Mouse (Mus musculus) mouse embryonic stem cell (cell line): ENCODE data around the gene Pxylp1.

Experiments
- in situ Hi-C, 2 experiments: fragments of 300-500 bp; cut with MboI; formaldehyde crosslinking; loops; 1 replicate in 1 of 2; 3 replicates in 1 of 2; pipeline ENCODE4 v1.14.3; 2019 to 2020; ENCODE audit warnings: low sequenced_read_pairs in 2 of 2, low pct_unique_long_range_greater_than_20kb in 1 of 2, mixed read lengths in 1 of 2; ENCODE audit not compliant: unreplicated experiment in 1 of 2

Pxylp1 gene

DNA sequence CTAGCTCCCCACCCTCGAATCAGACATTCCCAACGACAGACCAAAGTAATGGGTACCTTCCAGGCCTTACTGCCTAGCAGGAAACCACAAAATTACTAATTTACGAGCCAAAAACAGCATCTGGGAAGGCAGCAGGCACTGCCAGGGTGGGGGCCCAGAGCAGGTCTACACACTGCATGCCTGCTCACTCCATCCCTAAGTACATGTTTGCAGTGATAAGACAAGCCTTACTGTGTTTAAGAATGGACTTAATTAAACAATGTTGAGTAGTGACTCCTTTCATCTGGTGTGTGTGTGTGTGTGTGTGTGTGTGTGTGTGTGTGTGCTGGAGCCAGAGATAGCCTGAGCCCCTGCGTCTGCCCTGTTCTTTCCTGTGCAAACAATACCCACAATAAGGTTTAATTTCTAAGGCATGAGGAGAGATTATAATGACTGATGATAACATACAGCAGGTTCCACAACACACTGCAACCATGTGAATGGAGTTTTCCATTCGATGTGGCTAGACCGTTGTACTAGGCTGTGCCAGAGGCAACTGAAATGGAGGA, 57.0 kb downstream of the Pxylp1 start:
- in situ Hi-C loops: no loop called here

DNA sequence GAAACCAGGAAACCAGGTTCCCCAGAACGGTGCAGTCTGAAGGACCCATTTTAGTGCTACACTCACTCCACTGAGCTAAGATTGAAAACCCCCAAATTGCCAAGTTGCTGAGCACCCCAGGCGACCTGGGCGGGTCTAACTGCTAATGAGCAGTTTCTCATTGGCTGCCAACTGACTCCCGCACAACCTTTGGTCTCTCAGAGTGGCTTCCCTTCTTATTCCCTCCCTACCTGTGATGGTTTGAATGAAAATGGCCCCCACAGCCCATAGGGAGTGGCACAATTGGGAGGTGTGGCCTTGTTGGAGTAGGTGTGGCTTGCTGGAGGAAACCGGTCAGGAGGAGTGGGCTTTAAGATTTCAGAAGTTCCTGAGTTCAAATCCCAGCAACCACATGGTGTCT, 58.9 kb downstream of the Pxylp1 start:
- in situ Hi-C loops: no loop called here

DNA sequence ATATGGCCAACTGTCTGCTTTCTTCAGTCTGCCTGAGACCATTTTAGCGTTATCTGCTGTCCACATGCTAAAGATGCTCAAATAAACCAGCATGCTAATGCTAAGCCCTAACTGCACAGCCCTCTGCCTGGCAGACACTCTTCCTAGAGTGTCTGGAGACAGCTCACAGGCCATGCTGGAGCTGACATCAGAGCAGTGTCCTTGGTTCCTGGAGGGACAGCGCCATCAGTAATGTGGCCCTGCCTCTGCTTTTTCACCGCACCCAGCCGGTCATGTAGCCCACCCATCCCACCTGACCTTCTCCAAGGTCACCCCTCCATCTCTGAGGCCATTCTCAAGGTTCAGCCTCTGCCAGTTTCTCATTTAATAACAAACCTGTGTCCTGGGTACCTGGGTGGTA, 60.0 kb downstream of the Pxylp1 start:
- in situ Hi-C loops: no loop called here

DNA sequence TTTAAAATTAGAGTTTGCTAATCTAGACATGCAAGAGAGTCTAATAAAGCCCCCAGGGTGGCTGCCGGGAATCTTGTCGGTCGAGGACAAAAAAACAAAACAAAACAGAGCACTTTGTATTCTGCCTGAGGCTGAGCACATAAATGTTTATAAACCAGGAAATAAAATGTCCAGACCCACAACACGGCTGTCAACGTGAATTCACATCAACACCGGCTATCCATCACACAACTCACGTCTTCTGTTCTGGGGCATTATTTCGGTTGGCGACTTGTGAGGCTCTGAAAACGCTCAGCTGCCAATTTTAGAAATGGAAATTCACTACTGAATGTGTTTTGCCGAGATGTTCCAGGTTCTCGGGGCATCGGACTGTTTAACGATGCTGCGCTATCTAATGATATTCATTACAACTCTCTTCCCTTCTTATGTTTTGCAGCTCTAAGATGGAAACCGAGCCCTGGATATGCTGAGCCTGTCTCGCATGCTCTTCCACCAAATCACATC, 61.6 kb downstream of the Pxylp1 start:
- in situ Hi-C loops: no loop called here

DNA sequence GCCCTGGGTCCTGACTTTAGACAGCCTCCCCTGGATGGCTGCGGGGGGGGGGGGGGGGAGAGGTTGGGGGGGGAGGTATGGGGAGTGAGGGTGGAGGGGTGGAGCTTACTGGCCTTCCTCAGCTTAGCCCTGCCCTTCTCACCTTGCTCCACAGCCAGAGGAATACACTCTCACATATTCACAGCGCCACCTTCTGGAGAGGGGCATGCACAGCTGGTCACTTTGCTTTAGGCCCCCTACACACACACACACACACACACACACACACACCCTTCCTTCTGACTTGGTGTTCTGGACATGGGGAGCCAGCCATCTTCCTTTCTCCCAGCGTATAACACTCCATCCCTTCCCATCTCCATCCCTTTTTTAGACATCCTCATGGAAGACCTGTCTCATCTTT, 62.8 kb downstream of the Pxylp1 start:
- in situ Hi-C loops: no loop called here

DNA sequence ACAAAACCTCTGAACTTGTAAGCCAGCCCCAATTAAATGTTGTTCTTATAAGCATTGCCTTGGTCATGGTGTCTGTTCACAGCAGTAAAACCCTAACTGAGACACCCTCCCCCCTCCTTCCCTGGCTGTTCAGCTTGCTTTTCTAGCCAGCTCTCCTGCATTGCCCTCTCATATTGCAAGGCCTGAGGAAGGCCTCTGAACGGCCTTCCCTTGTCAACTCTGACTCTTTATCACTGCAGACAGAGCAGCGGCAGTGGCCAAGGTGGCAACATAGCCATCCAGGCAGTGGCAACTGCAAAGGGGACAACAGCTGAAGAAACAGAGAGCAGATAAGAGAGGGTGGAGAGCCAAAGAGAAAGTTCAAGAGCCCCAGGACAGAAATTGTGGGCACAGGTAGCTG, 64.4 kb downstream of the Pxylp1 start:
- in situ Hi-C loops: no loop called here

DNA sequence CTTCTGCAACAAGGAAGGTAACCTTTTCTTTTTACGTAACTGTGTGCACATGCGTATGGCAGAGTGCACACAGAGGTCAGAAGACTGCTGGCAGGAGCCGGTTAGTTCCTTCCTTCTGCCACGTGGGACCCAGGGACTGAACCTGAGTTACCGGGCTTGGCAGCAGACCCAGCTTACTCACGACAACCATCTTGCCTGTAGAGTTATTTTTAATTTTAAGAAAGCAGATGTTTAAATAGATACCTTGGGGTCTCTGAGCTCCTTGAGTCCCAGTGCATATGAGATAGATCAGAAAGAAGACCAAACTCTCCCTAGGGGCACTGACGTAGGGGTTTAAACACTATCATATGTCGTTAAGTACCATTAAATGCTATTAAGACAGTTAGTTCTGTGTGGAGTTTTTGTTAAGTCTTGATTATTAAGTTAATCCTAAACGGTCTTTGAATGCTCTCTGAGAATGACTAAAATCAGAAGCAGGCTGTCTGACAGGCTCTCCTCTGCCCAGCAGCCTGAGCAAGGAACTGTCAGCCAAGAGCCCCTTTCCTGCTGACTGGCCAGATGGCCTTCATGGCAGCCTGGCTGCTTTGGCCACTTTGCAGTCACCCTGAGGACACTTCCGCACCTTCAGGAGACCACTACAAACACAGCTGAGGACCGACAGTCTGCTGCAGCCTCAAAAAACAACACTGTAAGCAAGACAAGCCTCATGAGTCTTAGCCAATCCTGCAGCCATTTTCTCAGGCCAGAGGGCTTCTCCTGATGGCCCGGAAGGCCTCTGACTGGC, 65.3 kb downstream of the Pxylp1 start:
- in situ Hi-C loops: no loop called here

DNA sequence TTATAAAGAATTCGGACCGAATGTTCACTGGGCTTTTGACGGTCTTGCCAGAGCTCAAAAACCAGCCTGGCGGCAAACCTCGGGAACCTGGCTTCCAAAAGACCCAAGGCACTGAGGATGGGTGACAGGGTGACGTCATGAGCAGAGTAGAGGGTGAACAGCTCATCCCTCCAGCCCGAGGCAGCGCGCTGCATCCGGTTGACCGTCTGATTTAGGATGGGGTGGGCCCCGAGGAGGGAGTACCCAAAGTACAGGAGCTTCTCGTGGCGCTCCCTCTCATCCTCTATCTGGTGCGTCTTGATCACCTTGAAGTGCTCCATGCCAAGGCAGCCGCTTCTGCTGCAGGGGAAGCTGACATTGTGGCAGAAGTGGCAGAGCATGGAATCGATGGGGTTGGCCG, 67.6 kb downstream of the Pxylp1 start:
- in situ Hi-C loops: no loop called here

DNA sequence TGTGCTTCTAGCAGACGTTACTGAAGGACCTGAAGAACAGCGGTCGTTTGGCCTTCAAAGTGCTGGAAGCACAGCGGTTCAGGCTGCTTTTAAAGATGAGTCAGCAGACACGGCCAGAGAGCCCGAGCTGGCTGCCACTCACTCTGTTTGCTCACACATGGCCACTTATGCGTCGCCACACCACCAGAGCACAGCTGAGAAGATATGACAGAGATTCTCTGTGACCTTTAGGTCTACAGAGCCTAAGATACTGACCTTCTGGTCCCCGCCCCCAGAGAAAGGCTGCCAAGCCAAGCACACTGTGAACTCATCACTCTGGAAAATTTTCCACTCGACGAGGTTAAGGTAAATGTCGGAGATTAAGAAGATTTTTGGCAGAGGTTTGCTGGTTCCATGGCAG, 68.4 kb downstream of the Pxylp1 start:
- in situ Hi-C loops: no loop called here

DNA sequence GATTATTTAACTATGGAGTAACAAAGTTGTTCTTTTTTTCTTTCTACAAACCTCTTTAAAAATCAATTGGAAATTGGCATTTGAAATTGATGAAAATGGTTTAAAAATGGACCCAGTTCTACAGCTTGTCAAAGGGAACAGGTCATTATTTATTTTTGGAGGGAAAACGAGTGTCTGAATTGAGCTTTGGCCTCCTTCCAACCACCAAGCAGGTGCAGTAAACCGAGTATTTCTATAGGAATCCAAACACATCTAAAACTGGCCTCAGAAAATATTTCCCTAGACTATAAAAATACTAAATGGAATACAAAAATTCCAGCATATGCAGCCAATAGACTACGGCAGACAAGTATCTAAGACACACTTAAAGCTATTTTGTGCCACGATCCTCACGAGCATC, 68.9 kb downstream of the Pxylp1 start:
- in situ Hi-C loops: no loop called here

DNA sequence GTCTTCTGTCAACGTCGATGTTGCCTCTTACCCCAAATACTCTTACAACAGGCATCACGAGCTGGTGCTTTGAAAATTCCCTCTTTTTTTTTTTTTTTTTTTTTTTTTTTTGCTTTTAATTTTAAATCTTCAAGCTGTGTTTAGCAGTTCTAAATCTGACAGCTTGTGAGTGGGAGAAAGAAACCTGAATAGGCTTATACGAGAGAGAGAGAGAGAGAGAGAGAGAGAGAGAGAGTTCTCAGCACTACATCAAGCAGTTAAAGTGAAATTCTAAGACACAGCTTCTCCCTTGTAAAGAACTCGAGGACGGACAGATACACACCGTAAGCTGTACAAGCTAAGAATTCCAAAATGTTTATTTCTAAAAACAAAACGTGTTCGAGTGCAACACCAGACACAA, 69.5 kb downstream of the Pxylp1 start:
- in situ Hi-C loops: no loop called here

DNA sequence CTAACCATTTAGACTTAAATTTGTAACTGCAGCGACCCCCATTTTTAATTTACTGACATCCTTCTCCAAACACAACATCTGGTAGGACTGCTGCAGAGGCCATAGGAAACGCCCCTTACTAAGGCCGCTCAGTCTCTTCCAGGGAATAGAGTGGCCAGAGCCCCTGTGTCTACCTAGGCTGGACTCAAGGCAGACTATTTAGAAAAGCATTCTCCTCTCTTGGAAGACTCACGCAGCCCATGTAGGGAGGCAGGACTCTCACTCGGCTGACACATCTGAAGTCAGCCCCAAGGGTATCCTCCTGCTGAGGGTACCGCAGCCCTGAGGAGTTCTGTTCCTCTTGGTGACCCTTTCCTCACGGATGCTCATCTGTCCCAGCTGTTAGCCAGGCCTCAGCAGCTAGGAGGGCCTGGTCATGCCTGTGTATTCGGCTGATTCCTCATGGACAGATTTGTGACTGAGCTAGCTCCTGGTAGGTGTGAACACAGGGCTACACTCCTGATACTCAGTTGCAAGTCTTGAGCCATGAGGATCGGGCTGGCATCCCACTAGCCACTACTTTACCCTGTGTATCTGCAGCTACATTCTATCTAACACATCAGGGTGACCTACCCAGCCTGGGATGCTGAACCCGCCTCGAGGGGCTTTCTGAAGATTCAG, 73.5 kb downstream of the Pxylp1 start:
- in situ Hi-C loops: loop anchor here in 1 of 2 experiments (10.0 kb wide), 1 partner anchor 244 kb away; no protein-coding TSS in a partner anchor

DNA sequence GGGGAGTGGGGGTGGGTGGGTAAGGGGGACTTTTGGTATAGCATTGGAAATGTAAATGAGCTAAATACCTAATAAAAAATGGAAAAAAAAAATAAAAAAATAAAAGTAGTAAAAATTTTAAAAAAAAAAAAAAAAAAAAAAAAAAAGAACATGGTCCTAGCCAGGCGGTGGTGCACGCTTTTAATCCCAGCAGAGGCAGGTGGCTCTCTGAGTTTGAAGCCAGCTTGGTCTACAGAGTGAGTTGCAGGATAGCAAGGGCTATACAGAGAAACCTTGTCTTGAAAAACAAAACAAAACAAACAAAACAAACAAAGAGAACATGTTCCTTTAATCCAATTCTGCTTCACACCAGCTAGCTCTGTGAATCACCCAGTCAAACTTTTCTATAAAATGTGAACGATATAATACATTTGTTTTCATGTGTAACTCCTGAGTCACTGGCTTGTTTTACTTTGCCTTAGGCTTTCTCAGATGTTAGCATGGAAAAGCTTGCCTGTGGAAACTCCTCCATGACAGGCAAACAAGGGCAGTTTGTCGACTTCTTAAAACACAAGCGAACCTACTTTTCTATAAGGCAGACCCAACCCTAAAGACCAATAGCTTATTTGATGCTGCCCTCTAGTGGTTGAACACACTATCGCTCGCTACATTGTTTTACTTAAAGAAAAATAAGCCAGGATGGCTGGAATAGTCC, 74.2 kb downstream of the Pxylp1 start:
- in situ Hi-C loops: loop anchor here in 1 of 2 experiments (10.0 kb wide), 1 partner anchor 243 kb away; no protein-coding TSS in a partner anchor

DNA sequence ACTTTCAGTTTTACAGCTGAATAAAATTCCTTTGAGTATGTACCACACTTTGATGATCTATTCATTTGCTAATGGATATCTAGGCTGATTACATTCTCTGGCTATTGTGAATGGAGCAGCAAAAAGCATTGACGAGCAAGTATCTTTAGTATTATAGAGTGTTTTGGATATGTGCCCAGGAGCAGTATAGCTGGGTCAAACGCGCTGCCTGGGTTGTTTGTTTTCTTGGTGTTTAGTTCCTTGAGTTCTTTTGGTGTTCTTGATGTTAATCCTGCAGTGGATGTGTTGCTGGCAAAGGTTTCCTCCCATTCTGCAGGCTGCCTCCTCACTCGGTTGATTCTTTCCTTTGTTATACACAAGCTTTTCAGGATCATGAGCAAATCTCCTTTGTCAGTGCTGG, 80.5 kb downstream of the Pxylp1 start:
- in situ Hi-C loops: loop anchor here in 1 of 2 experiments (10.0 kb wide), 1 partner anchor 237 kb away; no protein-coding TSS in a partner anchor

DNA sequence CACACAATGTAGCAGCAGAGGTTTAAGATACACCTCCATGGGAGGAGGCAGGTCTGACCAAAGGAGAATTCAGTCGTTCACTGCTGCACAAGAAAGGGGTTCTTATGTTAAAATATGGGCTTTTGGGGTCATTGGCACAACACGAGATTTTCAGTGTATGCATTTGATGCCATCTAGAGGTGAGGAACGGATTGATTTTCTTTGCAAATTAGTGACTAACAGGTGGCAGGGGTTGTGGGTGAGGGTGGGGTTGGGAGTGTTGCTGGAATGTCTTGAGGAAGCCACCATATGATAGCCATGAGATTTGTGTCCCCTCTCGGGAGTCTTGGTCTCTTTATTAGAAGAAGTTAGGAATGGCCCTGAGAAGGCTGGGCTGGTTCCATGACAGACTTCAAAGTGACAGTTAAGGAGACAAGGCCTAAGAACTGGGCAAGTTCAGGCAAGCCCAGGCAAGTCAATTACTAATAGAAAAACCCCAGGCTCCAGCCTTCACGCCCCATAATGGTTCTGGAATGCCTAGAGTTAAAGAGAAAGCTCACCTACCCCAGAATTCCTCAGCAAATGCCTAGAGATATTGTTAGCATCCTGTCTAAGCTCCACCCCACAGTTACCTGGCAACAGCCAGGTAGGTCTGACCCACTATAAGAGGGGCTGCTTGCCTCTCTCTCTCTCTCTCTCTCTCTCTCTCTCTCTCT, 92.2 kb downstream of the Pxylp1 start:
- in situ Hi-C loops: no loop called here

DNA sequence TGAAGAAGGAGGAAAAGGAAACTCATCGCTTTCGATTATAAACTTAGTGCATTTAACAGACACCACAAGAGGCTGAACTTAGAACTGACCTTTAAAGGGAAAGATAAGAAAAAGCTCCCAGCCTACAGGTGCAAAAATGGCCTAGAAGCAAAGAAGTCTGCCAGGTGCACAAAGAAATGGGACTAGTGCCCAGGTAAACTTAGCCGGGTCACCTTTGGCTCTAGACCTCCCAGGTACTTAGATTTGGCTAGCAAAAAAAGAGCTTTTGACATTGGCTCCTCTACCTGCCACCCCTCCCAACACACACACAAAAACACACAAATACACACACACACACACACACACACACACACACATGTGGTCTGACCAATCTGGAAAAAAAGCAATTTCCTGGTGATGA, 95.2 kb downstream of the Pxylp1 start:
- in situ Hi-C loops: loop anchor here in 1 of 2 experiments (25.0 kb wide), 1 partner anchor 235 kb away; no protein-coding TSS in a partner anchor

DNA sequence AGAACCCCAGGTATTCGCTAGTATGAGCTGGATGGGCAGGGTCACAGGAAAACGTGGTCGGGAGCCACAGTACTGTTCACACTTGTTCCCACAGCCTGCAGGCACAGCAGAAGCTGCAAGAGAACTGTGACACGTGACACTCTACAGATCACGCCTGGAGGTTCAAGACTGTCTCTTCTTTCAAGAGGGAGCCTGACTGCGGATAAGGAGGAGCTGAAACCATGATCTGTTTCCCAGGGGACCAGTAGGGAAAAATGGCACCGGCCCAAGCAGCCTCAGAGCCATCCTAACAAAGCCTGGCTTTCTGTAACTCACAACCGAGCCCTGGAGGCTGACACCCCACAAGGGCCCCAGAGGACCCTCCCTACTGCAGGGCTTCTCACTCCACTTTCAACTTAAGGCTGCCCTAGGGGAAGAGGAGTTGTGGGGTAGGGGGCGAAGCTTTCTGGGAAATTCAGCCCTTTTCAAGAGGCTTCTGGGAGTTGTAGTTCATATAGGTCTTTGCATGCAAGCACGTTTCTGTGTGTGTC, 97.0 kb downstream of the Pxylp1 start:
- in situ Hi-C loops: loop anchor here in 1 of 2 experiments (25.0 kb wide), 1 partner anchor 233 kb away; no protein-coding TSS in a partner anchor

DNA sequence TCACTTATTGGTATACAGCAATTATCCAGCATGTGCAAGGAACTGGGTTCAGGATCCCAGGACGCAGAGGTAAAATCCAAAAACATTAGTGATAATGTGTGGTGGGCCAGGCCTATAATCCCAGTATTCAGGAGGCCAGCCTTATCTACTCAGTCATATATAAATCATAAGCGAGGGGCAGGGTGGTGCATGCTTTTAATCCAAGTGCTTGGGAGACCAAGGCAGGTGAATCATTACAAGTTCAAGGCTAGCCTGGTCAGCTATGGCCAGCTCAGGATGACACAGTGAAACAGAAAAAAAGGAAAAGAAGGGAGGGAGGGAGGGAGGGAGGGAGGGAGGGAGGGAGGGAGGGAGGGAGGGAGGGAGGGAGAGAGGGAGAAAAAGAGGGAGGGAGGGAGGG, 97.9 kb downstream of the Pxylp1 start:
- in situ Hi-C loops: loop anchor here in 1 of 2 experiments (25.0 kb wide), 1 partner anchor 232 kb away; no protein-coding TSS in a partner anchor
